ENCODE assay signal across 8 mouse cellular contexts in genomic region chr10:43953942-43954341, GRCm38 (mm10). TPM values are rescaled to one million over a fixed set of nuclear protein-coding genes. Genes with fewer than 3 reads are reported as not detected.
DNase-seq lines count a peak whose midpoint lies in the region; ATAC-seq and TF ChIP-seq lines count a peak whose summit lies in the region.

No protein-coding gene starts in this region.

- no peak overlapping the region for H3K4me3 ChIP-seq in bone marrow, adult 2 months (replicated peaks; ENCODE audit: control insufficient read depth, low read depth, low read length)
- H3K4me3 ChIP-seq in hindbrain, postnatal 0 days (ENCODE audit: low read length): no peak overlapping the region
- no peak overlapping the region for H3K4me3 ChIP-seq in liver, adult 2 months (ENCODE audit: insufficient read depth, low read depth, low read length)
- no peak overlapping the region for H3K4me3 ChIP-seq in neural tube, embryonic 12.5 days

- TF ChIP-seq CTCF in bone marrow, adult 2 months (IDR thresholded peaks at IDR 0.05; ENCODE audit: control insufficient read depth, insufficient read depth, low read length): peak; percentile 92
- peak; percentile 95 for TF ChIP-seq CTCF in hindbrain, postnatal 0 days (IDR thresholded peaks at IDR 0.05; ENCODE audit: low read depth)
- TF ChIP-seq CTCF in liver, adult 2 months (IDR thresholded peaks at IDR 0.05; ENCODE audit: low read depth, low read length): peak; percentile 87

- no peaks in the 10 kb centered on the region for H3K36me3 ChIP-seq in hindbrain, postnatal 0 days (ENCODE audit: insufficient read depth, low read length)
- H3K36me3 ChIP-seq in liver, adult 2 months (ENCODE audit: control insufficient read depth, insufficient read depth, low read length): peaks cover 40% of the 10 kb centered on the region
- no peaks in the 10 kb centered on the region for H3K36me3 ChIP-seq in neural tube, embryonic 12.5 days

- no peaks in the 10 kb centered on the region for H3K27me3 ChIP-seq in hindbrain, postnatal 0 days (ENCODE audit: insufficient read depth, low read length)
- no peaks in the 10 kb centered on the region for H3K27me3 ChIP-seq in liver, adult 2 months (ENCODE audit: control insufficient read depth, insufficient read depth, low read length)
- no peaks in the 10 kb centered on the region for H3K27me3 ChIP-seq in neural tube, embryonic 12.5 days (replicated peaks)

- H3K9ac ChIP-seq in hindbrain, postnatal 0 days (replicated peaks; ENCODE audit: low read length): no peak overlapping the region
- H3K9ac ChIP-seq in liver, adult 2 months (ENCODE audit: low read depth, low read length): no peak overlapping the region
- no peak overlapping the region for H3K9ac ChIP-seq in neural tube, embryonic 12.5 days

- DNase-seq in layer of hippocampus, adult 11-12 months (ENCODE audit: low spot score): peak; percentile 47
- DNase-seq in layer of hippocampus, adult 9-10 months (ENCODE audit: low spot score): no peak
- peak; percentile 89 for DNase-seq in hindbrain, postnatal 0 days (ENCODE audit: low spot score)
- DNase-seq in liver, adult 2 months (ENCODE audit: extremely low read depth, low read depth, low spot score): peak; percentile 23
- peak; percentile 41 for DNase-seq in telencephalon, adult 2 months (ENCODE audit: low read depth, low spot score)

- H3K4me1 ChIP-seq in bone marrow, adult 2 months (ENCODE audit: control insufficient read depth, insufficient read depth, low read length): no peaks in the 10 kb centered on the region
- no peaks in the 10 kb centered on the region for H3K4me1 ChIP-seq in hindbrain, postnatal 0 days (ENCODE audit: insufficient read depth, low read length)
- no peaks in the 10 kb centered on the region for H3K4me1 ChIP-seq in liver, adult 2 months (ENCODE audit: control insufficient read depth, insufficient read depth, low read length)
- no peaks in the 10 kb centered on the region for H3K4me1 ChIP-seq in neural tube, embryonic 12.5 days

- H3K27ac ChIP-seq in bone marrow, adult 2 months (ENCODE audit: control insufficient read depth, insufficient read depth, low read depth, low read length, poor library complexity): no peak overlapping the region
- H3K27ac ChIP-seq in hindbrain, postnatal 0 days: no peak overlapping the region
- H3K27ac ChIP-seq in liver, adult 2 months (replicated peaks; ENCODE audit: insufficient read depth, low read depth, low read length): no peak overlapping the region
- H3K27ac ChIP-seq in neural tube, embryonic 12.5 days: no peak overlapping the region

- H3K9me3 ChIP-seq in hindbrain, postnatal 0 days (ENCODE audit: low read length): no peaks in the 10 kb centered on the region
- no peaks in the 10 kb centered on the region for H3K9me3 ChIP-seq in neural tube, embryonic 12.5 days

- H3K79me2 ChIP-seq in liver, adult 2 months (ENCODE audit: control insufficient read depth, insufficient read depth, low read length): no peaks in the 10 kb centered on the region

- ATAC-seq in erythroblast, adult 5-6 weeks (replicated peaks; ENCODE audit: low FRiP score, poor library complexity, severe bottlenecking): peak; percentile 76
- peak; percentile 76 for ATAC-seq in hindbrain, postnatal 0 days
- ATAC-seq in neural tube, embryonic 12.5 days (ENCODE audit: low FRiP score, low read depth): peak; percentile 55; the same call in 1 of the 2 replicates

- no peak for TF ChIP-seq POLR2A in bone marrow, adult 2 months (IDR thresholded peaks at IDR 0.05; ENCODE audit: borderline replicate concordance, control insufficient read depth, low read depth, low read length)
- TF ChIP-seq POLR2A in liver, adult 2 months (IDR thresholded peaks at IDR 0.05; ENCODE audit: extremely low read depth, insufficient read depth, low read length): no peak

- H3K4me2 ChIP-seq in hindbrain, postnatal 0 days (ENCODE audit: low read depth, low read length): no peak overlapping the region
- H3K4me2 ChIP-seq in neural tube, embryonic 12.5 days (replicated peaks): no peak overlapping the region

RNA-seq across cellular contexts. Expression of gene Rtn4ip1, which starts 52.3 kb away (rescaled TPM):
- polyA plus RNA-seq in bone marrow, adult 2 months (2011; ENCODE audit: insufficient read depth, insufficient read length, low replicate concordance, missing spikeins): 8.6 and 15.5 TPM in 2 replicates
- 3.7 and 5.4 TPM in 2 replicates for total RNA-seq in erythroblast, adult 5-6 weeks (2015; ENCODE audit: low replicate concordance)
- 2.8 and 3.3 TPM in 2 replicates for total RNA-seq in erythroblast, adult 5-6 weeks (2017; ENCODE audit: low replicate concordance)
- 4.2 and 4.4 TPM in 2 replicates for total RNA-seq in hindbrain, postnatal 0 days (2014; rRNA removed)
- polyA plus RNA-seq in hindbrain, postnatal 0 days (2015; fragmentation: Nextera tagmentation; extraction: Ambion mirVana): 10.4 and 11.7 TPM in 2 replicates
- total RNA-seq in liver, adult 2 months (2014; rRNA removed): 9.5 and 12.8 TPM in 2 replicates
- 13.8 and 15.0 TPM in 2 replicates for polyA plus RNA-seq in liver, adult 2 months (2012; rRNA removed)
- polyA plus RNA-seq in neural tube, embryonic 12.5 days (2016; fragmentation: Nextera tagmentation; extraction: Ambion mirVana): 15.3 and 18.9 TPM in 2 replicates

RNA-seq across cellular contexts. Expression of gene Qrsl1, which starts 52.4 kb away (rescaled TPM):
- polyA plus RNA-seq in bone marrow, adult 2 months (2011; ENCODE audit: insufficient read depth, insufficient read length, low replicate concordance, missing spikeins): 6.2 and 10.4 TPM in 2 replicates
- 3.7 and 6.3 TPM in 2 replicates for total RNA-seq in erythroblast, adult 5-6 weeks (2015; ENCODE audit: low replicate concordance)
- 2.8 and 6.4 TPM in 2 replicates for total RNA-seq in erythroblast, adult 5-6 weeks (2017; ENCODE audit: low replicate concordance)
- 16.9 and 19.0 TPM in 2 replicates for total RNA-seq in hindbrain, postnatal 0 days (2014; rRNA removed)
- polyA plus RNA-seq in hindbrain, postnatal 0 days (2015; fragmentation: Nextera tagmentation; extraction: Ambion mirVana): 20.1 and 20.7 TPM in 2 replicates
- 3.1 TPM in 2 replicates for total RNA-seq in liver, adult 2 months (2014; rRNA removed)
- polyA plus RNA-seq in liver, adult 2 months (2012; rRNA removed): 4.3 and 5.9 TPM in 2 replicates
- 22.0 and 22.6 TPM in 2 replicates for polyA plus RNA-seq in neural tube, embryonic 12.5 days (2016; fragmentation: Nextera tagmentation; extraction: Ambion mirVana)
